Mouse (Mus musculus) cortical plate, adult 2 months (tissue): Measurements from ENCODE around the gene Prdm1.

ENCODE experiments used
- CTCF ChIP-seq: fragments of 200-500 bp; IDR thresholded peaks from 2 replicates; pipeline ENCODE4 v1.5.1; 2011; ENCODE audit warnings: mild to moderate bottlenecking, control low read depth, low read length; ENCODE audit not compliant: insufficient read depth; ENCODE audit errors: extremely low read depth
- POLR2A ChIP-seq: fragments of 200-500 bp; IDR thresholded peaks from 2 replicates; pipeline ENCODE4 v1.6.1; 2011; ENCODE audit warnings: mild to moderate bottlenecking, low read length, control low read depth; ENCODE audit not compliant: insufficient read depth; ENCODE audit errors: extremely low read depth

DNA sequence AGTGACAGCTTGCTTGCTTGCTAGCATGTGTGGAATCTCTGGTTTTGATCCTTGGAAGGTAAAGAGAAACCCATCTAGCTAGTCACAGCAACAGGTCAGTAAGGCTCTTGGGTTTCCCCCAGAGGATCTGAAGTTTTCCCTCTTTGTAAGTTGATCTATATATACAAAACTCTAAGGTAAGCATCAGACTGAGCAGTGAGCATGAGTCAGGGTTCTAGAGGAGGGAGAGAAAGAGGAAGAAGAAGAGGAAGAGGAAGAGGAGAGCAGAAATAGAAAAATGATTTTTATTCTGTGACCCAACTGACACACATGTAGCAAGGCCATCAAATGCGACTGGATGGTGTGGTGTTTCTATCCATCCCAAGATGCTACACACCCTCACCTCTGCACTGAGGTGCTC, 90.7 kb downstream of the Prdm1 start:
- no peak for TF ChIP-seq POLR2A
- TF ChIP-seq CTCF: no peak
